Mouse (Mus musculus) layer of hippocampus, adult 9-10 months (tissue): ENCODE data around the gene Rbms3.

Experiments
- DNase-seq: peaks from one replicate; pipeline ENCODE4 v3.0.0; 2022; ENCODE audit warnings: low spot score

The Rbms3 gene

GRCm38 (mm10) chr9:117629771-117630170 is at the start of gene Rbms3:
Rbms3 (minus strand) TSS chr9:117629913.
- DNase-seq, result no peak

GRCm38 (mm10) chr9:117673311-117673710 is 43.6 kb upstream of the Rbms3 start:
- DNase-seq, result no peak

GRCm38 (mm10) chr9:117654626-117655025 is 24.9 kb upstream of the Rbms3 start:
- no peak for DNase-seq

- DNase-seq, result no peak
These were observed 23.9 kb upstream of the Rbms3 start for GRCm38 (mm10) chr9:117653641-117654040.

- no peak for DNase-seq
These were observed 16.4 kb upstream of the Rbms3 start for GRCm38 (mm10) chr9:117646131-117646530.

- no peak for DNase-seq
These were observed 11.5 kb upstream of the Rbms3 start for GRCm38 (mm10) chr9:117641090-117641782.

- no peak for DNase-seq
These were observed 9.0 kb upstream of the Rbms3 start for GRCm38 (mm10) chr9:117638623-117639185.

- DNase-seq, result no peak
These were observed 6.8 kb upstream of the Rbms3 start for GRCm38 (mm10) chr9:117636492-117636891.

- DNase-seq, result no peak
These were observed 2.5 kb downstream of the Rbms3 start for GRCm38 (mm10) chr9:117627173-117627572.

- no peak for DNase-seq
These were observed 28.9 kb downstream of the Rbms3 start for GRCm38 (mm10) chr9:117600781-117601180.

- DNase-seq, result no peak
These were observed 30.4 kb downstream of the Rbms3 start for GRCm38 (mm10) chr9:117599341-117599740.

GRCm38 (mm10) chr9:117596162-117596561 is 33.6 kb downstream of the Rbms3 start:
- no peak for DNase-seq

- DNase-seq, result no peak
These were observed 44.4 kb downstream of the Rbms3 start for GRCm38 (mm10) chr9:117585345-117585744.

- DNase-seq, result no peak
These were observed 46.1 kb downstream of the Rbms3 start for GRCm38 (mm10) chr9:117583638-117584037.

GRCm38 (mm10) chr9:117582591-117582990 is 47.1 kb downstream of the Rbms3 start:
- no peak for DNase-seq

GRCm38 (mm10) chr9:117571186-117571855 is 58.4 kb downstream of the Rbms3 start:
- DNase-seq, result no peak

- DNase-seq, result no peak
These were observed 59.4 kb downstream of the Rbms3 start for GRCm38 (mm10) chr9:117570240-117570821.

GRCm38 (mm10) chr9:117566293-117566692 is 63.4 kb downstream of the Rbms3 start:
- DNase-seq, result no peak

GRCm38 (mm10) chr9:117558562-117558961 is 71.2 kb downstream of the Rbms3 start:
- DNase-seq, result no peak

GRCm38 (mm10) chr9:117554356-117554755 is 75.4 kb downstream of the Rbms3 start:
- DNase-seq, result no peak

GRCm38 (mm10) chr9:117529281-117529680 is 100.4 kb downstream of the Rbms3 start:
- no peak for DNase-seq

- no peak for DNase-seq
These were observed 120.8 kb downstream of the Rbms3 start for GRCm38 (mm10) chr9:117508941-117509340.

- no peak for DNase-seq
These were observed 137.8 kb downstream of the Rbms3 start for GRCm38 (mm10) chr9:117491866-117492265.
